ENCODE assay signal across 9 mouse cellular contexts in the genomic region with DNA sequence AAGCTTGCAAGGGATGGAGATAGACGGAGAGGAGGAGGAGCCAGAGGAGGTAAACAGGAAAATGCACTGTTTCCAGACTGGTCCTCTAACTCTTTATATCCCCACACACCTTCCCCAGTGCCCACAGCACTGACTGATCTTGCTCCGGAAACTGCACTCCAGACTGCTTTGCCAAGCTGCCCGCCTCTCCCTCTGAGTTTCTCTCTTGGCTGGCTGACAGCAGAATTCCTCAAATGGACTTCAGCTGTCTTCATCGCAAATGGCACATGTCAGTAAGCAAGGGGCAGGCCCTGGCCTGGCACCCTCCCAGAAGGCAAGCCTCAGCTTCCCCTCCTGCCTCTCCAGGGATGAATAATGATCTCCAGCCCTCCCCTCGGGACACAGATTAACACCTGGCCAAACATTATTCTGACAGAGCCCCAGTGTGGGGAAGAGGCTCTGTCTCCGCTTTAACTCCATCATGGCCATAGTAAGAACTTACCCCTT.
DNase-seq lines count a peak whose midpoint lies in the region; ATAC-seq and TF ChIP-seq lines count a peak whose summit lies in the region.
"Had no signal": no experiment of that assay in that cellular context is flagged by ENCODE, and none has a peak within 500 bp of the region (broad histone marks: within the 10 kb centered on the region; RNA-seq: fewer than 3 reads in every experiment).

No protein-coding gene starts in this region.

- no peaks in the 10 kb centered on the region for H3K9me3 ChIP-seq in forebrain, embryonic 10.5 days
- no peaks in the 10 kb centered on the region for H3K9me3 ChIP-seq in forebrain, postnatal 0 days (ENCODE audit: low read length)
- H3K9me3 ChIP-seq in heart, embryonic 15.5 days (replicated peaks) = no peaks in the 10 kb centered on the region
- no peaks in the 10 kb centered on the region for H3K9me3 ChIP-seq in neural tube, embryonic 15.5 days (replicated peaks)

- no peaks in the 10 kb centered on the region for H3K36me3 ChIP-seq in forebrain, embryonic 10.5 days (replicated peaks)
- H3K36me3 ChIP-seq in forebrain, postnatal 0 days (ENCODE audit: insufficient read depth) = no peaks in the 10 kb centered on the region
- no peaks in the 10 kb centered on the region for H3K36me3 ChIP-seq in heart, embryonic 15.5 days
- H3K36me3 ChIP-seq in neural tube, embryonic 15.5 days = no peaks in the 10 kb centered on the region

- peaks cover 26% of the 10 kb centered on the region for H3K4me1 ChIP-seq in forebrain, embryonic 10.5 days
- H3K4me1 ChIP-seq in forebrain, postnatal 0 days (ENCODE audit: insufficient read depth) = peaks cover 20% of the 10 kb centered on the region
- H3K4me1 ChIP-seq in heart, embryonic 15.5 days (replicated peaks) = peaks cover 22% of the 10 kb centered on the region
- H3K4me1 ChIP-seq in neural tube, embryonic 15.5 days = peaks cover 14% of the 10 kb centered on the region

- H3K27me3 ChIP-seq in forebrain, embryonic 10.5 days (ENCODE audit: poor library complexity, severe bottlenecking) = no peaks in the 10 kb centered on the region
- H3K27me3 ChIP-seq in forebrain, postnatal 0 days (ENCODE audit: insufficient read depth, low read length) = no peaks in the 10 kb centered on the region
- no peaks in the 10 kb centered on the region for H3K27me3 ChIP-seq in heart, embryonic 15.5 days
- H3K27me3 ChIP-seq in neural tube, embryonic 15.5 days (replicated peaks) = no peaks in the 10 kb centered on the region

- H3K27ac ChIP-seq in forebrain, embryonic 10.5 days = peak overlapping the region; percentile 44
- H3K27ac ChIP-seq in forebrain, postnatal 0 days (ENCODE audit: low read depth, low read length) = no peak overlapping the region
- H3K27ac ChIP-seq in heart, embryonic 15.5 days = peak overlapping the region; percentile 48
- H3K27ac ChIP-seq in neural tube, embryonic 15.5 days (replicated peaks) = no peak overlapping the region
- H3K27ac ChIP-seq: liver, embryonic 14.5 days had no signal

- WGBS in forebrain, embryonic 10.5 days = 40% methylated on average over 6 of the region's 6 CpGs
- 25% methylated on average over 6 of the region's 6 CpGs for WGBS in forebrain, postnatal 0 days
- 17% methylated on average over 6 of the region's 6 CpGs for WGBS in heart, embryonic 15.5 days
- WGBS in neural tube, embryonic 15.5 days = 32% methylated on average over 6 of the region's 6 CpGs

- no peak for TF ChIP-seq CTCF in forebrain, postnatal 0 days (IDR thresholded peaks at IDR 0.05; ENCODE audit: low read depth)

- H3K9ac ChIP-seq in forebrain, postnatal 0 days = no peak overlapping the region
- H3K9ac ChIP-seq in heart, embryonic 15.5 days = no peak overlapping the region
- H3K9ac ChIP-seq in neural tube, embryonic 15.5 days (replicated peaks) = no peak overlapping the region
- H3K9ac ChIP-seq: liver, embryonic 14.5 days had no signal

- ATAC-seq in forebrain, postnatal 0 days = no peak
- ATAC-seq in heart, embryonic 15.5 days (replicated peaks; ENCODE audit: insufficient number of reproducible peaks, insufficient read depth, low FRiP score, low read depth) = peak; percentile 69
- ATAC-seq in neural tube, embryonic 15.5 days (ENCODE audit: low FRiP score) = no peak

- H3K4me2 ChIP-seq in forebrain, postnatal 0 days (ENCODE audit: low read depth) = no peak overlapping the region
- H3K4me2 ChIP-seq in heart, embryonic 15.5 days = peak overlapping the region; percentile 47
- H3K4me2 ChIP-seq in neural tube, embryonic 15.5 days = peak overlapping the region; percentile 2; the same call in 1 of the 2 replicates

- no peak overlapping the region for H3K4me3 ChIP-seq in forebrain, embryonic 10.5 days
- no peak overlapping the region for H3K4me3 ChIP-seq in forebrain, postnatal 0 days (ENCODE audit: low read depth, low read length)
- H3K4me3 ChIP-seq in heart, embryonic 15.5 days = peak overlapping the region; percentile 2
- H3K4me3 ChIP-seq in neural tube, embryonic 15.5 days (replicated peaks) = no peak overlapping the region

- DNase-seq in forebrain, embryonic 10.5 days (ENCODE audit: extremely low spot score, low spot score) = no peak
- DNase-seq in forebrain, postnatal 0 days = no peak
- DNase-seq in embryo, embryonic 11 days = peak; percentile 36
- peak; percentile 74 to 83 for DNase-seq in kidney, postnatal 25 days
- no peak for DNase-seq in spleen, adult 12 weeks (ENCODE audit: low spot score)
- DNase-seq in spleen, postnatal 36 days (ENCODE audit: low spot score in 2 of 2) = no peak

Comparison
In these comparisons a context has a peak if more than half of its experiments do, and no peak if none do; other contexts are left out.
1. H3K27ac ChIP-seq: peak in forebrain, embryonic 10.5 days (single experiment) and heart, embryonic 15.5 days (single experiment); none in forebrain, postnatal 0 days (single experiment) and neural tube, embryonic 15.5 days (single experiment).
2. DNase-seq: peak in embryo, embryonic 11 days (single experiment) and kidney, postnatal 25 days (2 of 2); none in forebrain, embryonic 10.5 days (single experiment), forebrain, postnatal 0 days (single experiment), spleen, adult 12 weeks (single experiment) and spleen, postnatal 36 days (0 of 2).